Mouse (Mus musculus): ENCODE measurements around the gene Ewsr1. TPM values are rescaled to one million over a fixed set of nuclear protein-coding genes. Genes with fewer than 3 reads are reported as not detected.

Gene Ewsr1
- total RNA-seq, 2 experiments from 2014 or later: 222 to 343 TPM

DNA sequence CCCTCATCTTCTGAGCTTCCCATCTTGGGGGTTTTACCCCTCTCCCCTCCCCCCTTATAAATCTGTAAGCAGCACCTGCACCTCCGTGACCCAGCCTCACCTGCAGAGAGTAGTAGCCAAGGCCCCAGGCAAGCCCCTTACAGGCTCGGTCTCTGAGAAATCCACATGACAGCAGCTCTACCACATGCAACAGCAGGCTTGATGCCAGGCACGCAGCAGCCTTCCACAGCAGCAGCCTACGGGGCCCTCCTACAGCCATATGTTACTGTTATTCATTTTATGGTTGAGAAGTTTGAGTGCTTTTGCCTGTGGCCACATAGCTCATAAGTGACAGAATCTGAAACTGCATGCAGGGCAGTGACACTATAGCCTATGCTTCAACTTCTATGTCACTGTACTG is 63.6 kb downstream of the Ewsr1 start:
- intact Hi-C loops (cut with DNase I): no loop called here
- peak; percentile 79 to 84 for DNase-seq (ENCODE audit: low spot score in 2 of 2)

GRCm38 (mm10) chr11:5033136-5033535 is 65.9 kb downstream of the Ewsr1 start:
- intact Hi-C loops (cut with DNase I): no loop called here
- no peak for DNase-seq (ENCODE audit: low spot score in 2 of 2)

GRCm38 (mm10) chr11:5032706-5033105 is 66.4 kb downstream of the Ewsr1 start:
- intact Hi-C loops (cut with DNase I): no loop called here
- DNase-seq (ENCODE audit: low spot score in 2 of 2): no peak

- intact Hi-C loops (cut with DNase I): no loop called here
- peak; percentile 67 to 69 for DNase-seq (ENCODE audit: low spot score in 2 of 2)
Measured at GRCm38 (mm10) chr11:5028228-5028627, 70.8 kb downstream of the Ewsr1 start.

GRCm38 (mm10) chr11:5025108-5025507 is 74.0 kb downstream of the Ewsr1 start:
- DNase-seq (ENCODE audit: low spot score in 2 of 2): no peak
- intact Hi-C loops (cut with DNase I): no loop called here

Small RNAs within 50 kb of the gene (microRNA-seq; reads per million reads assigned to microRNA genes)
- gene Gm47296: not detected

Other genes starting within 250 kb of the Ewsr1 start
- gene Nf2, start 249.7 kb downstream of the Ewsr1 start, total RNA-seq (2021): 10 to 100 TPM; 73.3 to 75.0 TPM
- gene Nipsnap1, start 225.3 kb downstream of the Ewsr1 start, total RNA-seq (2021): 10 to 100 TPM; 85.0 to 90.8 TPM
- gene Thoc5, start 203.9 kb downstream of the Ewsr1 start, total RNA-seq (2021): 10 to 100 TPM; 35.7 to 45.4 TPM
- 10 to 100 TPM; 44.0 to 47.2 TPM for gene Nefh, start 151.2 kb downstream of the Ewsr1 start, total RNA-seq (2021)
- gene Ap1b1, start 112.4 kb downstream of the Ewsr1 start, total RNA-seq (2021): 100 to 1,000 TPM; 145 to 153 TPM
- 10 to 100 TPM; 72.2 to 77.6 TPM for gene Rasl10a, start 41.1 kb downstream of the Ewsr1 start, total RNA-seq (2021)
- gene Gas2l1, start 33.9 kb downstream of the Ewsr1 start, total RNA-seq (2021): 10 to 100 TPM; 82.7 to 98.5 TPM
- 10 to 100 TPM; 22.2 to 26.2 TPM for gene Rhbdd3, start 340 bp downstream of the Ewsr1 start, total RNA-seq (2021)
- gene Emid1, start 53.0 kb upstream of the Ewsr1 start, total RNA-seq (2021): 10 to 100 TPM in 1 of 2 experiments, 1 to 10 TPM in 1; 9.8 to 10.9 TPM
- gene Kremen1, start 162.3 kb upstream of the Ewsr1 start, total RNA-seq (2021): 10 to 100 TPM; 13.7 to 15.8 TPM